Mouse (Mus musculus) cerebellum, postnatal 4 days (tissue): Measurements from ENCODE around the gene 3110082I17Rik.

ENCODE experiments used
- DNase-seq, 2 experiments: peaks; one replicate each; pipeline ENCODE4 v3.0.0; 2022; ENCODE audit warnings: low spot score in 2 of 2, mixed read lengths in 1 of 2

Gene 3110082I17Rik

GRCm38 (mm10) chr5:139460384-139461067, at the start of gene 3110082I17Rik:
Gene 3110082I17Rik (minus strand): TSS chr5:139460527.
- DNase-seq, result peak; percentile 99 to 100

DNA sequence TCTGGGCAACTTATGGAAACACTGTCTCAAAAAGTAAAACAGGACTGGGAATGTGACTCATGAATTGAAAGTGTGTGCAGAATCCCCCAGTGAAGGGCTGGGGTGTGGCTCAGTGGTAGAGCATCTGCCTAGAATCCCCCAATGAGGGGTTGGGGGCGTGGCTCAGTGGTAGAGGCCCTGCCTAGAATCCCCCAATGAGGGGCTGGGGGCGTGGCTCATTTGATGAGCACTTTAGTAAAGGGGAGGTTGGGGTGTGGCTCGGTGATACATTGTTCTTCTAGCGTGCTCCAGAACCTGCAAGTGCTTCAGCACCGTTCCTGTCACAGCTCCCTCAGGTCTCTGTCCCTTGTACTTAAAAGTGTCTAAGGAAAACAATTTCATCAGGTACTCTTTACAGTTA, 45.9 kb upstream of the 3110082I17Rik start:
- DNase-seq, result no peak

- peak; percentile 71 to 91 for DNase-seq
These were observed 44.8 kb upstream of the 3110082I17Rik start for GRCm38 (mm10) chr5:139505073-139505606.

DNA sequence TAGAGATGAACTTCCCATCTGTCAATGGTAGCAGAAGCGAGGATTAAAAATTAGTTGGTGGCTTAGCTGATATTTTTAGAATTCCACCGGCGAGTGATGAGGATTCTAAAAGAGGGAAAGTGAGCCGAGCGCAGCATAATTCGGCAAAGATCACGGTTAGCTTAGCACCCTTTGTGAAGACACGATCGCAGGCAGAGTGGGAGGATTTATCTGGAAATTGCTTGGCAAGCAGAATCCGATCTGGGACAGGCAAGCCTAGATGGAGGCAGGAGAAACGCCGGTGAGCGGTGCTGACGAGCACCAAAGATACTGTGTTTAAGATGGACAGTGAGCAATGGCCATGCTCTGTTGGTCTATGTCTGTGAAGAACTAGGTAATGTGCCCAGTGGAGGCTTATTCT, 42.0 kb upstream of the 3110082I17Rik start:
- no peak for DNase-seq

- no peak for DNase-seq
These were observed 38.5 kb upstream of the 3110082I17Rik start for GRCm38 (mm10) chr5:139498791-139499190.

DNA sequence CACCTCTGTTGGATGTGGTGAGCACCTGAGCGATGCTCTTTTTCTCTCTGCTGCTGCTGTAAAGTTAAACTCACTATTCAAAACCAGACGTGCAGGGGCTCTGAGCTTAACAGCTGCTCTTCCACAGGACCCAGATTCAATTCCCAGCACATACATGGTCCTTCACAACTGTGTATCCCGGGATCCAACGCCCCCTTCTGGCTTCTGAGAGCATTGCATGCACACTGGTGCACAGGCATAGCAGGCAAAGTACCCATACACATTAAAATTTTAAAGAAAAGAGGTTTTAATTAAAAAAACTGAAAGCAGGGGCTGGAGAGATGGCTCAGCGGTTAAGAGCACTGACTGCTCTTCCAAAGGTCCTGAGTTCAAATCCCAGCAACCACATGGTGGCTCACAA, 36.6 kb upstream of the 3110082I17Rik start:
- DNase-seq, result no peak

- no peak for DNase-seq
These were observed 34.8 kb upstream of the 3110082I17Rik start for GRCm38 (mm10) chr5:139495019-139495669.

GRCm38 (mm10) chr5:139493690-139494089, 33.4 kb upstream of the 3110082I17Rik start:
- DNase-seq, result no peak

DNA sequence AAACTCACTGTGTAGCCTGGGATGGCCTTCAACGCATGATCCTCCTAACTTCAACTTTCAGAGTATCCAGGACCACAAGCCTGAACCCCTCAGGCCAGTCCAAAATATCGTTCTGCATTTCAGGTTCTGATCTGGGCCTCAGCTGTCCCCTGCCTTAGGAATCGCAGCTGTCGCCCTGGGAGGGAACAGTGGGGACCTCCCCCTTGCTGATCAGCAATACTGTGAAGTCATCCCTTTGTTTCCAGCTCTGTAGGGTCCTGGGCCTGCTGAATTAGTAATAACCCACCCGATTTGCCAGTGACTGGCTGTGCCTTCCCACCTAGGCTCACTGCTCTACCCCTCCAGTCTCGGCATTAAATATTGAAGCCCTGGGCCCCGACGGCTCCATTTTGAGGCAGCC, 31.0 kb upstream of the 3110082I17Rik start:
- no peak for DNase-seq

GRCm38 (mm10) chr5:139490131-139490530, 29.8 kb upstream of the 3110082I17Rik start:
- DNase-seq, result no peak

GRCm38 (mm10) chr5:139484185-139484814, 24.0 kb upstream of the 3110082I17Rik start, which contains the start of gene Zfand2a:
Gene Zfand2a (minus strand): TSS chr5:139484549.
- DNase-seq, result peak; percentile 99

- no peak for DNase-seq
These were observed 23.0 kb upstream of the 3110082I17Rik start for GRCm38 (mm10) chr5:139483171-139483848.

DNA sequence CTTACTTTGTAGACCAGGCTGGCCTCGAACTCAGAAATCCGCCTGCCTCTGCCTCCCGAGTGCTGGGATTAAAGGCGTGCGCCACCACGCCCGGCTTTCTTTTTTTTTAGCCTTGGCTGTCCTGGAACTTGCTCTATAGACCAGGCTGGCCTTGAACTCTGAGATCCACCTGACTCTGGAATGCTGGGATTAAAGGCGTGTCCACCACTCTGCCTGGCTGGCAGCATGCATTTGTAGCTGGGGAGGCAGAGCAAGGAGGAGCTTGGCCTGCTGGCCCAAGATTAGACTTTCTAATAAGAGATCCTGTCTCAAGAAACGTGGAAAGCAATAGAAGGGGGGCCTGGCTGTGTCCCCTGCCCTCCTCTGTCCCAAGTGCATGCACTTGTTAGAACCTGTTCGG, 20.1 kb upstream of the 3110082I17Rik start:
- no peak for DNase-seq

- DNase-seq, result no peak
These were observed 18.8 kb upstream of the 3110082I17Rik start for GRCm38 (mm10) chr5:139479088-139479487.

- no peak for DNase-seq
These were observed 14.4 kb upstream of the 3110082I17Rik start for GRCm38 (mm10) chr5:139474741-139475140.

GRCm38 (mm10) chr5:139467998-139468397, 7.7 kb upstream of the 3110082I17Rik start:
- peak in 1 of 2 experiments; percentile 36 for DNase-seq

- no peak for DNase-seq
These were observed 6.5 kb upstream of the 3110082I17Rik start for GRCm38 (mm10) chr5:139466801-139467200.

GRCm38 (mm10) chr5:139466373-139466772, 6.0 kb upstream of the 3110082I17Rik start:
- no peak for DNase-seq

- DNase-seq, result no peak
These were observed 4.5 kb upstream of the 3110082I17Rik start for GRCm38 (mm10) chr5:139464874-139465273.

DNA sequence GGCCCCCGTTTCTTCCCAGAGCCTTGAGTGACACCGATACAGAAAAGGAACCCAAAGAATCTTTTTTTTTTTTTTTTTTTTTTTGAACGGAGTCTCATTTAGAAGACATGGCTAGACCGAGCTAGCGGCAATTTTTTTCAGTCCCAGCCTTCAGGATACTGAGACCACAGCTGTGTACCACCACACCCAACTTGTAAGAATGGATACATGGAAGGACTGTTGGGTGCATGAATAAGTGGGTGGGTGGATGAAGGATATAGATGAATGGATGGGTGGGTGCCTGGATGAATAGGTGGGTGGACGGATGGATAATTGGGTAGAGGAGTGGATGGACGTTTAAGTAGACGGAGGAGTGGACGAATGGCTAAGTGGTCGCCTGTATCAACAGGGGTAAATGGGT, 389 bp downstream of the 3110082I17Rik start:
- no peak for DNase-seq

- no peak for DNase-seq
These were observed 3.1 kb downstream of the 3110082I17Rik start for GRCm38 (mm10) chr5:139457241-139457640.

GRCm38 (mm10) chr5:139455166-139455565, 5.2 kb downstream of the 3110082I17Rik start:
- DNase-seq, result no peak
